Mouse (Mus musculus) MEL (cell line): ENCODE results near the gene Pcnx2.

Experiments
- CHD1 ChIP-seq: IDR thresholded peaks from 2 replicates; pipeline ENCODE4 v1.6.1; 2012; ENCODE audit warnings: low read depth, mild to moderate bottlenecking, inconsistent platforms, low read length, improper control_type of control experiment
- CTCF ChIP-seq, 3 experiments: IDR thresholded peaks in 2 of 3; conservative IDR thresholded peaks in 1 of 3; 2 replicates each; pipeline ENCODE4 v1.5.1; 2011 to 2012; ENCODE audit warnings: low read length in 3 of 3, low read depth in 2 of 3, mild to moderate bottlenecking in 2 of 3, improper control_type of control experiment in 1 of 3, inconsistent platforms in 1 of 3, mixed read lengths in 1 of 3, moderate library complexity in 1 of 3; ENCODE audit not compliant: control insufficient read depth in 1 of 3, insufficient read depth in 1 of 3, poor library complexity in 1 of 3, severe bottlenecking in 1 of 3
- MAFK ChIP-seq: IDR thresholded peaks from 2 replicates; pipeline ENCODE4 v1.6.1; 2011; ENCODE audit warnings: low read depth, mild to moderate bottlenecking, low read length, improper control_type of control experiment, borderline replicate concordance
- MAX ChIP-seq: IDR thresholded peaks from 2 replicates; pipeline ENCODE4 v1.6.1; 2011; ENCODE audit warnings: low read length, improper control_type of control experiment
- NRF1 ChIP-seq: IDR thresholded peaks from 2 replicates; pipeline ENCODE4 v1.6.1; 2014; ENCODE audit warnings: low read depth, mild to moderate bottlenecking, inconsistent platforms, low read length, improper control_type of control experiment, moderate library complexity; ENCODE audit not compliant: poor library complexity, insufficient read depth, severe bottlenecking
- POLR2A ChIP-seq, 2 experiments: IDR thresholded peaks; 2 replicates each; pipeline ENCODE4 v1.6.1; 2011 to 2012; ENCODE audit warnings: low read length in 2 of 2, mild to moderate bottlenecking in 2 of 2, control low read depth in 1 of 2, improper control_type of control experiment in 1 of 2, low read depth in 1 of 2, moderate library complexity in 1 of 2; ENCODE audit not compliant: control insufficient read depth in 1 of 2, insufficient read depth in 1 of 2, poor library complexity in 1 of 2
- ZC3H11A ChIP-seq: IDR thresholded peaks from 2 replicates; pipeline ENCODE4 v1.6.1; 2012; ENCODE audit warnings: low read depth, mild to moderate bottlenecking, inconsistent platforms, low read length, improper control_type of control experiment

- TF ChIP-seq CTCF (IDR thresholded peaks at IDR 0.05 in 2 of 3, conservative IDR thresholded peaks at IDR 0.05 in 1 of 3; ENCODE audit: control insufficient read depth in 1 of 3, insufficient read depth in 1 of 3, low read depth in 2 of 3, low read length in 3 of 3, poor library complexity in 1 of 3, severe bottlenecking in 1 of 3) (no peak), MAX (no peak), CHD1 (no peak), POLR2A (IDR thresholded peaks at IDR 0.05; ENCODE audit: control insufficient read depth in 1 of 2, insufficient read depth in 1 of 2, low read depth in 1 of 2, low read length in 2 of 2, poor library complexity in 1 of 2) (no peak), MAFK (no peak), ZC3H11A (no peak), NRF1 (no peak)
These were observed 44.8 kb downstream of the Pcnx2 start for GRCm38 (mm10) chr8:125853300-125853699.
